Mouse (Mus musculus): Measurements from ENCODE around the gene Ppara.

The Ppara gene

GRCm38 (mm10) chr15:85734571-85735033 lies at the start of gene Ppara:
Gene Ppara, plus strand, starts transcription at chr15:85734983.
- DNase-seq: peak; percentile 23

- peak; percentile 92 for DNase-seq
Observed at GRCm38 (mm10) chr15:85686641-85687395, 48.0 kb upstream of the Ppara start.

GRCm38 (mm10) chr15:85687630-85688410 lies 47.0 kb upstream of the Ppara start:
- peak; percentile 76 for DNase-seq

- no peak for DNase-seq
Observed at GRCm38 (mm10) chr15:85688734-85689133, 46.0 kb upstream of the Ppara start.

- no peak for DNase-seq
Observed at GRCm38 (mm10) chr15:85689523-85689922, 45.3 kb upstream of the Ppara start.

- no peak for DNase-seq
Observed at GRCm38 (mm10) chr15:85690058-85690457, 44.7 kb upstream of the Ppara start.

- DNase-seq: no peak
Observed at GRCm38 (mm10) chr15:85690875-85691274, 43.9 kb upstream of the Ppara start.

GRCm38 (mm10) chr15:85693115-85693514 lies 41.7 kb upstream of the Ppara start:
- no peak for DNase-seq

GRCm38 (mm10) chr15:85693819-85694218 lies 41.0 kb upstream of the Ppara start:
- no peak for DNase-seq

GRCm38 (mm10) chr15:85694379-85694778 lies 40.4 kb upstream of the Ppara start:
- DNase-seq: no peak

- DNase-seq: no peak
Observed at GRCm38 (mm10) chr15:85695304-85695703, 39.5 kb upstream of the Ppara start.

GRCm38 (mm10) chr15:85698345-85699034 lies 36.3 kb upstream of the Ppara start:
- DNase-seq: peak; percentile 49

GRCm38 (mm10) chr15:85699452-85699851 lies 35.3 kb upstream of the Ppara start:
- no peak for DNase-seq

- peak; percentile 40 for DNase-seq
Observed at GRCm38 (mm10) chr15:85699862-85700501, 34.8 kb upstream of the Ppara start.

GRCm38 (mm10) chr15:85700716-85701115 lies 34.1 kb upstream of the Ppara start:
- DNase-seq: no peak

GRCm38 (mm10) chr15:85701128-85701930 lies 33.5 kb upstream of the Ppara start:
- DNase-seq: no peak

- DNase-seq: peak; percentile 53
Observed at GRCm38 (mm10) chr15:85702411-85702951, 32.3 kb upstream of the Ppara start.

- DNase-seq: peak; percentile 82
Observed at GRCm38 (mm10) chr15:85703194-85703641, 31.6 kb upstream of the Ppara start.

- DNase-seq: no peak
Observed at GRCm38 (mm10) chr15:85703858-85704257, 30.9 kb upstream of the Ppara start.

- DNase-seq: no peak
Observed at GRCm38 (mm10) chr15:85704341-85705012, 30.3 kb upstream of the Ppara start.

- DNase-seq: no peak
Observed at GRCm38 (mm10) chr15:85705013-85705528, 29.7 kb upstream of the Ppara start.
